Mouse (Mus musculus): ENCODE results near the gene Taz. TPM values are rescaled to one million over a fixed set of nuclear protein-coding genes. Genes with fewer than 3 reads are reported as not detected.
A peak's percentile ranks its signal among the peaks of the same experiment; 100 is the strongest.

Taz gene
- polyA plus RNA-seq, 1 experiment from 2014 or later = 30.2 TPM

- peak overlapping the region; percentile 75 for H3K27ac ChIP-seq (ENCODE audit: low read length)
- WGBS (ENCODE audit: insufficient replicate concordance) = 18% methylated on average over 27 of the region's 27 CpGs
- ATAC-seq (ENCODE audit: low read depth) = no peak
- no peaks in the 10 kb centered on the region for H3K9me3 ChIP-seq (replicated peaks; ENCODE audit: control insufficient read depth, low read length)
- H3K4me1 ChIP-seq (ENCODE audit: control insufficient read depth, low read depth, low read length) = no peaks in the 10 kb centered on the region; the same call in 1 of the 2 replicates
- H3K4me3 ChIP-seq (ENCODE audit: low read depth, low read length) = peak overlapping the region; percentile 72
- no peaks in the 10 kb centered on the region for H3K27me3 ChIP-seq (ENCODE audit: control insufficient read depth, insufficient read depth, low read depth, low read length)
- peak overlapping the region; percentile 72 for H3K9ac ChIP-seq (ENCODE audit: low read depth, low read length)
- H3K36me3 ChIP-seq (ENCODE audit: control insufficient read depth, insufficient read depth) = peaks cover 5% of the 10 kb centered on the region; the same call in 1 of the 2 replicates
- H3K4me2 ChIP-seq (ENCODE audit: low read depth, low read length) = peak overlapping the region; percentile 61
These were observed 10.7 kb upstream of the Taz start for GRCm38 (mm10) chrX:74270902-74271551.

GRCm38 (mm10) chrX:74273422-74274322, 8.0 kb upstream of the Taz start:
- Histone ChIP-seq H3K9me3 (replicated peaks; ENCODE audit: control insufficient read depth, low read length) (no peaks in the 10 kb centered on the region), H3K9ac (ENCODE audit: low read depth, low read length) (no peak overlapping the region), H3K4me3 (ENCODE audit: low read depth, low read length) (no peak overlapping the region), H3K27ac (ENCODE audit: low read length) (peak overlapping the region; percentile 19), H3K4me2 (ENCODE audit: low read depth, low read length) (no peak overlapping the region), H3K4me1 (ENCODE audit: control insufficient read depth, low read depth, low read length) (no peaks in the 10 kb centered on the region; the same call in 1 of the 2 replicates), H3K27me3 (ENCODE audit: control insufficient read depth, insufficient read depth, low read depth, low read length) (no peaks in the 10 kb centered on the region), H3K36me3 (ENCODE audit: control insufficient read depth, insufficient read depth) (peaks cover 5% of the 10 kb centered on the region)
- WGBS (ENCODE audit: insufficient replicate concordance) = 28% methylated on average over 10 of the region's 10 CpGs
- ATAC-seq (ENCODE audit: low read depth) = no peak

- H3K4me1 ChIP-seq (ENCODE audit: control insufficient read depth, low read depth, low read length) = no peaks in the 10 kb centered on the region; the same call in 1 of the 2 replicates
- ATAC-seq (ENCODE audit: low read depth) = no peak
- H3K36me3 ChIP-seq (ENCODE audit: control insufficient read depth, insufficient read depth) = peaks cover 5% of the 10 kb centered on the region
- H3K27me3 ChIP-seq (ENCODE audit: control insufficient read depth, insufficient read depth, low read depth, low read length) = no peaks in the 10 kb centered on the region
- no peaks in the 10 kb centered on the region for H3K9me3 ChIP-seq (replicated peaks; ENCODE audit: control insufficient read depth, low read length)
- H3K4me2 ChIP-seq (ENCODE audit: low read depth, low read length) = no peak overlapping the region
- 42% methylated on average over 7 of the region's 8 CpGs for WGBS (ENCODE audit: insufficient replicate concordance)
- H3K9ac ChIP-seq (ENCODE audit: low read depth, low read length) = no peak overlapping the region
- no peak overlapping the region for H3K4me3 ChIP-seq (ENCODE audit: low read depth, low read length)
- no peak overlapping the region for H3K27ac ChIP-seq (ENCODE audit: low read length)
These were observed 3.8 kb upstream of the Taz start for GRCm38 (mm10) chrX:74277916-74278315.

GRCm38 (mm10) chrX:74281041-74281731, 526 bp upstream of the Taz start:
- peak; percentile 8; the same call in 1 of the 2 replicates for ATAC-seq (ENCODE audit: low read depth)
- H3K27ac ChIP-seq (ENCODE audit: low read length) = peak overlapping the region; percentile 94
- no peaks in the 10 kb centered on the region; the same call in 1 of the 2 replicates for H3K36me3 ChIP-seq (ENCODE audit: control insufficient read depth, insufficient read depth)
- H3K27me3 ChIP-seq (ENCODE audit: control insufficient read depth, insufficient read depth, low read depth, low read length) = no peaks in the 10 kb centered on the region
- peak overlapping the region; percentile 71 for H3K4me3 ChIP-seq (ENCODE audit: low read depth, low read length)
- H3K4me2 ChIP-seq (ENCODE audit: low read depth, low read length) = peak overlapping the region; percentile 82
- no peaks in the 10 kb centered on the region for H3K9me3 ChIP-seq (replicated peaks; ENCODE audit: control insufficient read depth, low read length)
- H3K9ac ChIP-seq (ENCODE audit: low read depth, low read length) = peak overlapping the region; percentile 74
- WGBS (ENCODE audit: insufficient replicate concordance) = 14% methylated on average over 14 of the region's 14 CpGs
- peaks cover 5% of the 10 kb centered on the region for H3K4me1 ChIP-seq (ENCODE audit: control insufficient read depth, low read depth, low read length)

GRCm38 (mm10) chrX:74282395-74283091, 831 bp downstream of the Taz start:
- no peaks in the 10 kb centered on the region for H3K27me3 ChIP-seq (ENCODE audit: control insufficient read depth, insufficient read depth, low read depth, low read length)
- H3K4me2 ChIP-seq (ENCODE audit: low read depth, low read length) = peak overlapping the region; percentile 82
- 24% methylated on average over 39 of the region's 39 CpGs for WGBS (ENCODE audit: insufficient replicate concordance)
- no peaks in the 10 kb centered on the region for H3K9me3 ChIP-seq (replicated peaks; ENCODE audit: control insufficient read depth, low read length)
- H3K27ac ChIP-seq (ENCODE audit: low read length) = peak overlapping the region; percentile 94
- ATAC-seq (ENCODE audit: low read depth) = peak; percentile 49
- peak overlapping the region; percentile 71 for H3K9ac ChIP-seq (ENCODE audit: low read depth, low read length)
- no peaks in the 10 kb centered on the region for H3K36me3 ChIP-seq (ENCODE audit: control insufficient read depth, insufficient read depth)
- H3K4me1 ChIP-seq (ENCODE audit: control insufficient read depth, low read depth, low read length) = peaks cover 5% of the 10 kb centered on the region
- H3K4me3 ChIP-seq (ENCODE audit: low read depth, low read length) = peak overlapping the region; percentile 71

- Histone ChIP-seq H3K27me3 (ENCODE audit: control insufficient read depth, insufficient read depth, low read depth, low read length) (no peaks in the 10 kb centered on the region), H3K27ac (ENCODE audit: low read length) (peak overlapping the region; percentile 94), H3K9ac (ENCODE audit: low read depth, low read length) (peak overlapping the region; percentile 68), H3K4me3 (ENCODE audit: low read depth, low read length) (peak overlapping the region; percentile 71), H3K36me3 (ENCODE audit: control insufficient read depth, insufficient read depth) (no peaks in the 10 kb centered on the region), H3K4me1 (ENCODE audit: control insufficient read depth, low read depth, low read length) (peaks cover 5% of the 10 kb centered on the region), H3K4me2 (ENCODE audit: low read depth, low read length) (peak overlapping the region; percentile 82), H3K9me3 (replicated peaks; ENCODE audit: control insufficient read depth, low read length) (no peaks in the 10 kb centered on the region)
- whole genome bisulfite sequencing (ENCODE audit: insufficient replicate concordance) = 13% methylated on average over 5 of the region's 5 CpGs
- no peak for ATAC-seq (ENCODE audit: low read depth)
These were observed 1.4 kb downstream of the Taz start for GRCm38 (mm10) chrX:74283092-74283437.

GRCm38 (mm10) chrX:74293431-74293830, 11.7 kb downstream of the Taz start:
- Histone ChIP-seq H3K27ac (ENCODE audit: low read length) (no peak overlapping the region), H3K9ac (ENCODE audit: low read depth, low read length) (no peak overlapping the region), H3K36me3 (ENCODE audit: control insufficient read depth, insufficient read depth) (no peaks in the 10 kb centered on the region), H3K27me3 (ENCODE audit: control insufficient read depth, insufficient read depth, low read depth, low read length) (no peaks in the 10 kb centered on the region), H3K9me3 (replicated peaks; ENCODE audit: control insufficient read depth, low read length) (no peaks in the 10 kb centered on the region), H3K4me3 (ENCODE audit: low read depth, low read length) (no peak overlapping the region), H3K4me2 (ENCODE audit: low read depth, low read length) (no peak overlapping the region), H3K4me1 (ENCODE audit: control insufficient read depth, low read depth, low read length) (no peaks in the 10 kb centered on the region; the same call in 1 of the 2 replicates)
- ATAC-seq (ENCODE audit: low read depth) = no peak
- 42% methylated on average over 4 of the region's 4 CpGs for WGBS (ENCODE audit: insufficient replicate concordance)
